Mouse (Mus musculus) retina, embryonic 14.5 days (tissue): ENCODE measurements around the gene Sept10.
A peak's percentile ranks its signal among the peaks of the same experiment; 100 is the strongest.
"Not testable (repeated sequence)": the region's sequence is repeated elsewhere in the genome, so short reads cannot be mapped to it uniquely, and the experiment has no call there.

Experiments used
- DNase-seq: peaks from one replicate; pipeline ENCODE4 v3.0.0-alpha.2; 2015; ENCODE audit warnings: low spot score

Sept10 gene

GRCm38 (mm10) chr10:59127637-59128036 lies 94.0 kb downstream of the Sept10 start:
- no peak for DNase-seq

DNA sequence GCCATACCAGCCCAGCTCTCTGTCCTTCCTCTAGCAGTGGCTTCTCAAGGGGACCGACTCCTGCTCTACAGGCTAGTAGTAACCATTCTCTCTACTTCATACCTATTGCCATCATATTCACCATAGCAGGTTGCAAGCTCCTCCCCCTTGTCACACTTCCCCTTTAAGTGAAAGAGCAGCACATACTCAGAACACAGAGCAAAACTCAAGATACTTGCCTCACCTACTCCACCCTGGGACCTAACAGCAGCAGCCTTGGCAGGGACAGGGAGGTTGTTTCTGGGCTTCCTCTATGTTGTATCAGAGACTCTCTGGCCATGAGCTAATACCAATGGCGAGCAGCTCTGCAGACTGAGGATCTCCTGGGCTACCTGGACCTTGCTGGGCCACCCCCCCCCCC lies 96.2 kb downstream of the Sept10 start:
- no peak for DNase-seq

DNA sequence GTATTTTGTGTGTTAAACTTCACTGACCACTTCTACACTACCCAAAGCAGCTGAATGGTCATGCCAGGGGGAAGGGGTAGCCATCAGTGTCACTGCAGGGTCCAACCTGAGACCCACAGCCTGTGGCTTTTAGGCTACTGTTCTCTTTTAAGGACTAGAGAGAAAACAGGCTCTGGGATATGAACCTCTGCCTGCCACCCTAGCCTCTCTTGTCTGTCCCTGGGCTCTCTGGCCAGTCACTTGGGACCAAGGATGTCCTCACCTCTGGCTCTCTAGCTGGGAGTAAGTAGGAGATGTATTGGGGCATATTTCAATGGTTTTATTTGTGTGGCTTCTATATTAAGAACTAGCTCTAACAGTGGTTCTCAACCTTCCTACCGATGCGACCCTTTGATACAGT lies 101.8 kb downstream of the Sept10 start:
- no peak for DNase-seq

DNA sequence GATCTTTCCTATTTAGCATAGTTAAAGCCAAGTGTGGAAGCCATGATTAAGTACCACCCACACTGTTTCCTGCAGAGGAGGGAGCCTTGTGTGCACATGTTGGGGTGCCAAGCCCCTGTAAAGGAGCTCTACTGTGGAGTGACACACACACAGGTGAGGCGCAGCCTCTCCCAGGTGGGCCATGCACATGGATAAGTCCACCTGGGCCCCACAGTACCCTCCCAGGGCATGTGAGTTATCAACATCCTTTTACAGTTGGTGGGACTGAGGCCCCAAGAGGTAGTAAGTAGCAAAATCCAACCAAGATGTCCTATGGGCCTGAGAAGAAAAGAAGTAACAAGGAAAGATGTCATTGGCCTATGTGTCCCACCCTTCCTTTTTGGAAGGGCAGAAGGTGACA lies 102.6 kb downstream of the Sept10 start:
- DNase-seq = no peak

DNA sequence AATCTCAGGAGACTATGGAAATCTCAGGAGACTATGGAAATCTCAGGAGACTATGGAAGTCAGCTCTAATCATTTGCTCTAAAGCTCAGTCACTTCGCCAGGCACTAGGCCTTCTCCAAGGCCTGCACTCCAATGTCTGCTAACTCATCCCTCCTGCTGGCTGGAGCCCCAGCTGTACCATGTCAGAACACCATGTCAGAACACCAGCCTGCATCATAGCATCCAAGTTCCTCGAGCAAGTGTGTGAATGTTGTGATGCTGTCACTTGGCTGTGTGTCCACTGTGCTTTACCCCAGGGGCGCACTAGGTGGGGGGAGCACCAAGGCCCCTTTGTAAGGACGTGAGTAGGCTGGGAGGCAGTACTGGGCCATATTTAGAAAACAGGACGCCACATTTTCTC lies 104.1 kb downstream of the Sept10 start:
- no peak for DNase-seq

- no peak for DNase-seq
These were observed 105.3 kb downstream of the Sept10 start for GRCm38 (mm10) chr10:59116331-59116730.

DNA sequence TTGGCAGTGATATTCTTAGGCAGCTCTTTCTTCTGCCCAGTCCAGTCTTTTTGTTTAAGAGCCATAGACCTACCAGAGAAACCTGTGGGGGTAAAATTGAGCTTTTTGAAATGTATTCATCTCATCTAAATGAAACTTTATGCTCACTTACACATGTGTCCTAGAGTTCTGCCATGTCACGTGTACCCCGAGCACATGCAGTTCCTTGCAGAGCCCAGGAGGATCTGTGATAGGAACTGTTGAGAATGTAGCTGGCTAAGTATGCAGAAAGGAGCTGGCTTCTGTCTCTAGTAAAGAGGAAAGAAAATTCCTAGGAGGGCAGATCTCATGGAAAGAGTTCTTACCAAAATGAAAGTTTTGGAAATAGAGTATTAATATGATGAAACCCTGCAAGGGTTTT lies 106.0 kb downstream of the Sept10 start:
- no peak for DNase-seq

GRCm38 (mm10) chr10:59114535-59115291 lies 106.9 kb downstream of the Sept10 start:
- DNase-seq = no peak

- no peak for DNase-seq
These were observed 108.3 kb downstream of the Sept10 start for GRCm38 (mm10) chr10:59113386-59113785.

- DNase-seq = no peak
These were observed 108.9 kb downstream of the Sept10 start for GRCm38 (mm10) chr10:59112755-59113154.

GRCm38 (mm10) chr10:59110386-59110785 lies 111.3 kb downstream of the Sept10 start:
- no peak for DNase-seq

- DNase-seq = peak; percentile 85
These were observed 112.6 kb downstream of the Sept10 start for GRCm38 (mm10) chr10:59109015-59109414.

DNA sequence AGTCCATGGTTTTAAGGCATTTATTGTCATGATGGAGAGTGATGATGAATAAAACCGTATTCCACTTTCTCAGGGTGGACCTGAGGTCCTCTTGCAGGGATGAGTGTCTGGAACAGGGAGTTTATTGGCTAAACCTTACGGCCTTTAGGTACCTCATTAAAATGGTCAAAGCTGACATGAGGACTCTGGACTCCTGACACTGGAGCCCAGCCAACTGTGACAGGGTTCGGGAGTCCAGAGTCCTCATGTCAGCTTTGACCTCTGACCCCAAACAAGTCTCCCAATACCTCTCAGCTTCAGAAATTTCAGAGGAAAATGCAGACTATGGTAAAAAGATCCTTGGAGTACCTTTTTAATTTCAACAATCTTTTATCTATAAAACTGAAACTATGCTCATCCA lies 115.0 kb downstream of the Sept10 start:
- DNase-seq = no peak

DNA sequence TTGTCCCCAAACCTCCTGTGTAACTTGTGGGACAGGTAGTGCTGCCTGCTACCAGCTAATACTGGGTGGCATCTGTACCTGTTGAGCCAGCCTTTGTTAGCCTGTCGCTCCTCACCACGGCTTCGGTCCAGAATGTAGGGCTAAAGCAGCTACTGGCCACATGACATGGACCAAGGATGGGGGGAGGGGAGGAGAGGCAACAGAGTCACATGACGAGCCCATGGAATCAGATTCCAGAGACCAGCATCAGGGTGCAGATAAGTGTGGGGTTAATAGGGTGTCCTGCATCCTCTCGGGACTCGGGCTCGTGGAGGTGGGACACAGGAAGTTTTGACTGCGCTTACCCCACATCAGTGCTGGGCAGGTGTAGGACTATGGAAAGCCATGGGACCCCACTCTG lies 115.8 kb downstream of the Sept10 start:
- DNase-seq = no peak

GRCm38 (mm10) chr10:59104683-59105082 lies 117.0 kb downstream of the Sept10 start:
- no peak for DNase-seq

- DNase-seq = not testable (repeated sequence)
These were observed 118.6 kb downstream of the Sept10 start for GRCm38 (mm10) chr10:59103076-59103475.

GRCm38 (mm10) chr10:59091988-59092387 lies 129.7 kb downstream of the Sept10 start:
- DNase-seq = no peak
